Mouse (Mus musculus) MEL-GATA-1-ER (cell line): ENCODE data around the gene E030030I06Rik.
"Not testable (repeated sequence)": the region's sequence is repeated elsewhere in the genome, so short reads cannot be mapped to it uniquely, and the experiment has no call there.

ENCODE experiments used
- DNase-seq: peaks from one replicate; pipeline ENCODE4 v3.0.0-alpha.2; 2012; ENCODE audit warnings: low read depth; ENCODE audit errors: extremely low read depth

E030030I06Rik gene

DNA sequence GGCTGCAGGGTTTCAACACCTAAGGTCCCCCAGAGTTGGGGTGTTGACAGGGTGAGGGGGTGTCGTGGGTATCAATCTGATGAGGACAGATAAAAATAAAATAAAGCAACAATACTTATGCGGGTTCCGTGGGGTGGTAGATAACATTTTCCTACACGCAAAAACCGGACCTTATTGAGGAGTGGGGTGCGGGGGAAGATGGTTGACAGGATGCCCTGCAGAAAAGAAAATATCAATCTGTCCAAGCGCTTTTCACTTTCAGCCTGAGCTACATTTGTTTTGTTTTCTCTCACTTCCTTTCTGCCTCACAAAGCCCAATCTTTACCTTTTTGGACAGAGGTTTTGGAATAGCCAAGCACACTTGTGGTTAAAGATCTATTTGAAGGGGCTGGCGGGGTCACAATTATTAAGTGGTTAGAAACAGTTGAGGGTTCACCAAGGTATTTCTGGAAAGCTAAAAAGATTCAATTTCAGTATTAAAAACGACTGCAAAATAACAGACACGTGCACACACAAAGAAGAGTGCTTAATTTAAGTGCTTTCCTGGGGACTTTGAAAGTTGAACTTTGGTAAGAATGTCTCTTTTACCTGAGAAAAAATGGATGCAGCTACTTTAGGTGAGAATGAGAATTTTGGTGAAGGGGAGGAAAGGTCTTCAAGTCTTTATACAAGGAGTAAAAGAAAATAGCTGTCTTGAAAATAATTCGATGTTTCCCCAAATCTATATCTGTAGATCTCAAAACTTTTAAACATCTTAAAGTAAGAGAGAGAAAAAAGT is 3.0 kb upstream of the E030030I06Rik start:
- not testable (repeated sequence) for DNase-seq

DNA sequence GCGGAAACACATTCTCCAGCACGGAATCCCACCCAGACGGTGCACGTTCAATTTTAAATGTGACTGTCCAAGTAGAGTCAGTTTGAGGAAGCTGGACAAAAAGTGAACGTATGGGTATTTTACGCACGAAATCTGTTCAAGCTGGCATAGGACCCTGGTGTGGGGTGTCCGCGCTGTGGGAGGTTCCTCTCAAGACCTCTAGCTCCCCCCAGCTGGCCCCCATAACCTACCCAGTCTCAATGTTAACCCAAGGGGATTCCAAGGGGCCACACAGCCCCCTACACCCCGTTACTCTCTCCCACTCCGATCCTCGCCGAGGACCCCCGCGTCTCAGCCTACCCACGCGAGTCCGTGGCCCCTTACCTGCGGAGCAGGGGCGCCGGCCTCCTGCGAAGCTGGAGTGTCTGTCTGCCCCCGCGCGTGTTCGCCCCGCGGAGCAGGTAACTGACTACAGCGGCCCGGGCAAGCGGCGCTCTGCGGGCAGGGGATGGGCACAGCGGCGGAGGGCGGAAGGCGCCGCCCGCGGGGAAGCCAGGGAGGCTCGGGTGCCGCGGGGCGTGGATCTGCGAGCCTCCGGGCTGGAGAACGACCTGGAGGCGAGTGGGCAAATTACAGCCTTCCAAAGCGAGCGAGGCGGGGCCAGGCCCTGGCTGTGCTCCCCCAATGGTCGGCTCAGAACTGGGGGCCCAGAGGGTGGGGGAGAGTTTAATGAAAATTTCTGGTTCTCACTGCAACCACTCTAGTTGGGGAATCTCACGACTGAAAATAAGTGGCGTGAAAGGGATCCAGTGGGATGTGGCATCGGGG is 2.2 kb upstream of the E030030I06Rik start:
- DNase-seq = not testable (repeated sequence)

DNA sequence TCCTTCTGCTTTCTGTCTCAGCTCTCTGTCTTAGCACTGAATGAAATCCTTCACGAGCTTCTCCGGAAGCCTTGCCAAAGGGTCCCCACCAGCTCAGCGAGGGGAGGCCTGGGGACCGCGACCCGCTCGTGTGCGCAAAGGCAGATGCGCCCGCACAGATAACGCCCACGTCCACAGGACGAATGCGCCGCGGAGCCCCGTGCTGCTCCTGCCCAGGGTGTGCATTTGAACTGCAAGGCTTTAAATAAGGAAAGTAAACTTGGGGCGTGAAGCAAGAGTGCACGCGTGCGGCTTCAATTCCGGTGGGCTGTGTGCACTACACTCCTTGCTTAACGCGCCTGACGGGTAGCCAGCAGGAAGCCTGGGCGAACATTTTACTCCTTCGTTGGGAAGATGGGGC is 1.5 kb upstream of the E030030I06Rik start:
- no peak for DNase-seq

DNA sequence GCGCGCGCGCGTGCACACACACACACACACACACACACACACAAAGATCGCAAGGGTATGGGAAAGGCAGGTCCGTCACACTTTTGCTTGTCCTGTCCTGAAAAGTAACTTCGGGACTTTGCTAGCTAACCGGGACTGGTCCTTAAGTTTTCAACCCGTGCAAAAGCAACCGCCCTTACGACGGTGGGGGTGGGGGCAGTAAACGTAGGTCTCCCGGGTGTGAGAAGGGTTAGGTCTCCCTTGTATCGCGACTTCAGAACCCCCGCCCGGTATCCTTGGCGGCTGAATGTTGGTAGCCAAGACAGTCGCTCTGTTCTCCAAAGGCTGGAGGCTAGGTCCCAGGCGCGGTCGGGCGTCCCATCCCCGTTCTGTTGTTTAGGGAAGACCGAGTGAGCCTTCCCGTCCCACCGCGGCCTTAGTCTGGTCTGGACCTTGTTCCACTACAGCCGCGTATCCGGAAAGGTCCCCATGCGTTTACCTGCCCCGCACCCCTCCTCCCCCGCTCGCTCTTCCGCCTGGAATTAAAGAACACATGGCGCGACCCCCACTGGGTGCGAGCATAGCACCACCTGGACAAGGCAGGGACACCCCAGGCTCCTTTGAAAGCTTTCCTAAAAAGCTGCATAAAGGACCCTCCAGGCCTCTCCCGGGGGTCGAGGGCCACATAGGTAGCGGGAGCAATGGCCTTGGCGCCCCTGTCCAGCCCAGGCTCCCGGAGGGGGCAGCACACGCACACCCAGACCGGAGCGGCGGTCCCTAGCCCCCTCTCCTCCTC is 808 bp upstream of the E030030I06Rik start:
- DNase-seq = no peak

DNA sequence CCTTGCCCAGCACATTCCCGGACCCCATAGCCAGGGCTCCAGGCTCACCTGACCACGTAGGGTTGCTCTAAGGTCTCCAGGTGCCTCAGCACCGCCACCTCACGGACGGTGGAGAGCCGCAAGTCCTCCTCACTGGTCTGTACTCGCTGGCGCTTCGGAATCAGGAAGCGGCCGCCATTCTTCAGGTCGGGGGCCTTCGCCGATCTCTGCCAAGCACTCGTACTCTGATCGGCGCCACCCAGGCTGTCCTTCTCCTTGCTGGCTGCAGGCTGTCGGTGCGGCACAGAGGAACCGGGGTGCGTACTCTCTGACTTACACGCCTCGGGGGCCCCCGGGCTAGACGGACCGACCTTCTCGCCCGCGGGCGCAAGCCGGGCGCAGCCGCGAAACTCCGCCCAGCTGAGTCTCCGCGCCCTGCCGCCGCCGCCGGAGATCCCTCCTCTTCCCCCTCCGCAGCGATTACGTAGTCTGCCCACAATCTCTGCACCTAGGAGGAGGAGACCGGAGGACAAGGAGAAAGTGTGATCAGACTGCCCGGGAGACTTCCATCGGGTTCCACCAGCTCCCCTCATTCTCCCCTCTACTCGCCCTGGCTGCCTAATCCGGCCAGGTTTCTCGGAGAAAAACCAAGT is 513 bp downstream of the E030030I06Rik start:
- DNase-seq = no peak

DNA sequence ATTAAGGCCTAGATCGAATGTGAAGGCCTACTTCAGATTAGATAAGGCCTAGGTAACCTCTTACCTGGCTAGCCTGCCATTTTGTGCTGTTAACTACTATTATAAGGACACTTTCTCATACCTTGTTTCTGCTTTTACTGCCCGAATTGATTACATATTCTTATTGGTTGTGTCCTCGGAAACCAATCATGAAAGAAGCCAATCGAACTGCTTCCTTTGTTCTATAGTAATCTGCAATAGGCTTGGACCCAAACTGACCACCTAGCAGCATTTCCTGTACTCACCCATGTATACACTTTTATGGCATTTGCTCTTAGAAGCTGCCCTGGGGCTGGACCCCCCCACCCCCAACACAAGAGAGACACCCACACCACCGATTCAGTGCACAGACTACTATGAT is 6.1 kb downstream of the E030030I06Rik start:
- no peak for DNase-seq

DNA sequence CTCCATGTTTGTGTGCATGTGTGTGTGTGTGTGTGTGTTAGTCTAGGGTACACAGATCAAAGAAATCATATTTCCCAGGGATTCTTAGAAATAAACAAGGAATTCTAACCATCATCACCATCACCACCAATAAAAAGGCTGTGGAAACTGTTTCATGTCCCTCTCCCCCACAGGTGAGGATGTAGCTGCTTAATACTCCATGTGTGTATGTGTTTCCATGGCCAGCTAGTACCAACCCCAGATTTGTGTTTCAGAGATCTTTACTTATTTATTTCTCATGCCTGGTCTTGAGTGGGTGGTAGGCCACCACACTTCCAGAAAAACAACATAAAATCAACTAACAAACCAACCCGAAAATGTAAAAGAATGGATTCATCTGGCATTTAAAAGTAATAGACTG is 6.9 kb downstream of the E030030I06Rik start:
- peak; percentile 84 for DNase-seq

DNA sequence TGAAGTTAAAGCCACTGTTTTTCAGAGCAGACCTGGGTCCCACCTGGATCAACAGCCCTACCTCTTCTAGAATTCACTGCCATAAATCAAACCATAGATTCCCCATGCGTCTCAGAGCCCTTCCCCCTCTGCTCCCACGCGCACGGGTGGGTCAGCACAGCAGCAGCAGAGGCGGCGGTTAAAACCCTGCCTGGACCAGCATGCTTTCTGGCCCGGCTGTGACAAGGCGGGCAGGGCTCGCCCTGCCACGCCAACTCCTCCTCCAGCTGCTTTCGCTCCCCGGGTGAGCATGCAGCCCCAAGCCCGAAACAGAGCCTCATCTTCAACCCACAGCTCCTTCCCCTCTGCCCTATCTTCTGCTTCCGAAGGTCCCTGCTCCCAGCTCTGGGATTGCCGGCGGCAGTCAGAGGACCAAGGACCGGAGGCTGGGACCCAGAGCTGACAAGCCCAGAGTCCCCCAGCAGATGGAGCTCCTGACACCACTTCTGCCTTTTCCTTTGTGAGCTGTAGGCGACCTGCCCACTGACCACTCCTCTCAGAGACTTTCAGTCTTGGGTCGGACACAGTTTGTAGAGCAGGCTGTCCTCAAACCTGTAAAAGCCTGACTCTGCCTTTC is 8.3 kb downstream of the E030030I06Rik start:
- no peak for DNase-seq

DNA sequence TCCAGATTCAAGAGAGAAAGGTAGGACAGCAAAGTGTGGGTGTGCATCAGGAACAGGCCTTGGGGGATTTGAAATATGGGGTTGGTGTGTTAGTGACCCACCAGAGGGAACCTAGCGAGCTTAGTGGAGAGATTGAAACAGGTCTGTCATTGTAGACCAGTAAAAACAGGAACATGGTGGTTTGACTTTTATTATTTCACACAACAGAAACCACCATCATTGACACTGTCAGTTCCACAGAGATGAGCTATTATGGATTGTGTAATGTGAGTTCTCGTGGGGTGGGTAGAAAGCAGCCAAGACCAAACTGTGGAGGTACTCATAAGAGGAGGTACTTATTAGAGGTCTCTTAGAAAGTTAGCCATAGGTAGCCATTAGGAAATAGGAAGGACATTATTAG is 74.5 kb downstream of the E030030I06Rik start:
- no peak for DNase-seq

DNA sequence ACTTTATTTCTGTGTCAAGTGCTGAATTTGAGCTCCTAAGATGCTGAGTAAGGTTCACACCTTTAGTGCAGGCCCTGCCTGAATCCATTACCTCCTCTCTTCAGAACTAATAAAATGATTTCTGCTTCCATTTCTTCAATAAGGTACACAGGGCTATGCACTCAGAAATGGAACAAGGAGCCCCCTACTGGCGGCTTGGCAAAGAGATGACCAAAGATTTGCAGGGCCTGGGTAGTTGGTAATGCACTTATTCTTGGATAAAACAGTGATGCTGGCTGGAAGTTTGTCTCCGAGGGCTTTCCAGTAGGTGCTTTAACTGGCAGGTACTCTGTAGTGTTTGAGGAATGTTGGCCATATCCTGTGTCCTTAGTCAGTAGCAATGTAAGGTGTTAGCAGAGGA is 76.3 kb downstream of the E030030I06Rik start:
- no peak for DNase-seq

DNA sequence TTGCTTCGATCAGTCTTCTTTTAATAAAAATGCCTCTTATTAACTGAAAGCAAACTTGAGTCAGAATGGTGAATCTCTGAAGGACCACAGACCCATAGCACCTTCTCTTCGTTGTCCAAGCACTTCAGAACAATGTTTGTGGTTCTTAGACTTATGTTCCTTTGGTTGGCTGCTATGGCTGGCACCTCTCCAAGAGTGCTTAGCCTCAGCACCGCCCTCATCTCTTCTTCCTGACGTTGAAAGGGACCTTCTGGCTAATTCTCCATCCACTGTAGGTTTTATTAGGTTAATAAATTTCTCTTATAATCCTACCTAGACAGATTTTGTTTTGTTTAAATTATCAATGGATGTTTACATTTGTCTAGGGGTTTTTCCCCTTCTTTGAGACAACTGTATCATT is 78.5 kb downstream of the E030030I06Rik start:
- peak; percentile 4 for DNase-seq

DNA sequence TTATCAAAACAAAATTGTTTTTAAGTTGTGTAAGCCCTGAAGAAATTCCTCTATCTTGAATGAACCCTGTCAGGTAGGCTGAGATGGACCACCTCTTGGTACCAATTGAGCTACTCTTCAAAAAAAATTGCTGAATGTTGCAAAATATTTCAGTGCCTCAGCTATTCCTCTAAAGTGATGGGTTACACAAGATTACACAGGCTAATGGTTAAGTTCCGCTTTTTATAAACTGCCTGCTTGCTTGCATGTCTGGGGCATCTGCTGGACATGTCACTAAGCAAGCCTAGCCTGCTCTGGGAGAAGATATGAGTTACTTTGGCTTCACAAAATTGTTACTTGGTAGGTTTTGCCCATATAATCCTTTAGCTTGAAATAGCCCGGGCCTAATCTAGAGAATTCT is 78.9 kb downstream of the E030030I06Rik start:
- DNase-seq = peak; percentile 31

DNA sequence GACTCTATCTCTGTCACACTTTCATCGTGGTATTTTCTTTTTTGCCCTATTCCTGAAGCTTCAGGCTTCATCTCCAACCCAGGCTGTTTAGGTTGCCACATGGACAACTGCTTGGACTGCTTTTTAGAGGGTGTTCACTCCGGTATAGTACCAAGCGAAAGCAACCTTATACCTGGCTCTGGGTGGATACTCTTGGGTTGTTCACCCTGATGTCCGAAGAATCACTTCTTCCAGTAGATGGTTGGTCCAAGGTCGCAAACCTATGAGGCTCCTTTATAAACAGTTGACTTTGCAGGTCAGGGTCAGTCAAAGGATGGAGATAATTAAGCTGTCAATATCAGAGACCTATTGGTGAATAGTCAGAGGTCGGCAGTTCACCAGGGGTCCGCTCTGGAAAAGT is 81.1 kb downstream of the E030030I06Rik start, which contains the start of gene 4930444G20Rik:
TSS of gene 4930444G20Rik (minus strand) at position 101 of the 400 bp plus-strand sequence.
- not testable (repeated sequence) for DNase-seq
